Mouse (Mus musculus) testis, postnatal 10 days (tissue): Measurements from ENCODE around the gene Ttc17.

ENCODE experiments used
- DNase-seq: peaks from one replicate; pipeline ENCODE4 v3.0.0; 2021; ENCODE audit warnings: low spot score

Gene Ttc17

GRCm38 (mm10) chr2:94378678-94379077 is 27.8 kb downstream of the Ttc17 start:
- no peak for DNase-seq

GRCm38 (mm10) chr2:94371093-94371492 is 35.4 kb downstream of the Ttc17 start:
- peak; percentile 50 for DNase-seq

- DNase-seq, result no peak
These were observed 42.7 kb downstream of the Ttc17 start for GRCm38 (mm10) chr2:94363821-94364220.

GRCm38 (mm10) chr2:94360398-94360973 is 46.0 kb downstream of the Ttc17 start:
- no peak for DNase-seq

GRCm38 (mm10) chr2:94348165-94348591 is 58.3 kb downstream of the Ttc17 start:
- DNase-seq, result no peak

GRCm38 (mm10) chr2:94346746-94347145 is 59.7 kb downstream of the Ttc17 start:
- DNase-seq, result no peak

- DNase-seq, result no peak
These were observed 61.9 kb downstream of the Ttc17 start for GRCm38 (mm10) chr2:94344624-94345023.

GRCm38 (mm10) chr2:94343290-94344285 is 62.9 kb downstream of the Ttc17 start:
- DNase-seq, result no peak

GRCm38 (mm10) chr2:94340769-94341168 is 65.7 kb downstream of the Ttc17 start:
- no peak for DNase-seq

- no peak for DNase-seq
These were observed 67.0 kb downstream of the Ttc17 start for GRCm38 (mm10) chr2:94339495-94339894.

- DNase-seq, result no peak
These were observed 70.2 kb downstream of the Ttc17 start for GRCm38 (mm10) chr2:94336336-94336735.

- no peak for DNase-seq
These were observed 71.8 kb downstream of the Ttc17 start for GRCm38 (mm10) chr2:94334742-94335046.

- no peak for DNase-seq
These were observed 72.4 kb downstream of the Ttc17 start for GRCm38 (mm10) chr2:94333841-94334741.

- no peak for DNase-seq
These were observed 73.4 kb downstream of the Ttc17 start for GRCm38 (mm10) chr2:94333086-94333485.

GRCm38 (mm10) chr2:94329336-94329735 is 77.2 kb downstream of the Ttc17 start:
- DNase-seq, result no peak

- DNase-seq, result no peak
These were observed 78.7 kb downstream of the Ttc17 start for GRCm38 (mm10) chr2:94327836-94328235.

- no peak for DNase-seq
These were observed 86.7 kb downstream of the Ttc17 start for GRCm38 (mm10) chr2:94319780-94320179.

- no peak for DNase-seq
These were observed 90.0 kb downstream of the Ttc17 start for GRCm38 (mm10) chr2:94316526-94316925.

- DNase-seq, result no peak
These were observed 102.5 kb downstream of the Ttc17 start for GRCm38 (mm10) chr2:94303984-94304383.

GRCm38 (mm10) chr2:94302393-94302792 is 104.1 kb downstream of the Ttc17 start:
- DNase-seq, result no peak

- DNase-seq, result no peak
These were observed 104.7 kb downstream of the Ttc17 start for GRCm38 (mm10) chr2:94301749-94302148.

GRCm38 (mm10) chr2:94297467-94297866 is 109.0 kb downstream of the Ttc17 start:
- DNase-seq, result no peak
